Mouse (Mus musculus) thymus, adult 2 months (tissue): ENCODE results near the gene Mylk.

Source experiments
- CTCF ChIP-seq: fragments of 200-500 bp; IDR thresholded peaks from 2 replicates; pipeline ENCODE4 v1.5.1; 2012; ENCODE audit warnings: mild to moderate bottlenecking, control low read depth, low read length, moderate library complexity, borderline replicate concordance; ENCODE audit not compliant: control insufficient read depth, poor library complexity, insufficient read depth; ENCODE audit errors: extremely low read depth
- POLR2A ChIP-seq: fragments of 200-500 bp; IDR thresholded peaks from 2 replicates; pipeline ENCODE4 v1.6.1; 2012; ENCODE audit warnings: mild to moderate bottlenecking, low read length, control low read depth, moderate library complexity; ENCODE audit not compliant: control insufficient read depth, poor library complexity, insufficient read depth; ENCODE audit errors: extremely low read depth

DNA sequence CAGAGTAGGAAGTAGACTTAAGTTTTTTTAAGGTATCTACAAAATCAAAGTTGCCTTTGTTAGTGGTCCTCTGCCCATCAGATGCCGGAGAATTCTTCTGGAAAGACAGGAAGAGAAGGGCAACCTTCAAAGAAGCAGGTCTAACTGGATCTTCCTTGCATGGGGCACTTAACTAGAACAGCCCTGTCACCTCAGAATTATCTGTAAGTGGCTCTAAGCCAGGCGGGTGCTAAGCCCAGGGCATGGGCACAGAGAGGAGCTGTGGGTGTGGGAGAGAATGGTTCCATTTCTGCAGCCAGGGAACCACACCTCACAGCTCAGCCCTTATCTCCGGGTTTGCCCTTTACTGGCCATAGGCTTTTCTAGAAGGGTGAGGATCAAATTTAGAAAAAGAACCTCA is 246.4 kb downstream of the Mylk start:
- no peak for TF ChIP-seq CTCF
- TF ChIP-seq POLR2A: no peak
